Mouse (Mus musculus) forebrain, embryonic 13.5 days (tissue): ENCODE data around the gene Polr2c. TPM values are rescaled to one million over a fixed set of nuclear protein-coding genes. Genes with fewer than 3 reads are reported as not detected.
"Not testable (repeated sequence)": the region's sequence is repeated elsewhere in the genome, so short reads cannot be mapped to it uniquely, and the experiment has no call there.

Source experiments
- ATAC-seq: fragments of 200-750 bp; cut with Nextera tagmentation; 2 replicates; pipeline ENCODE4 v1.8.0; 2017
- H3K27ac ChIP-seq: fragments of 300-500 bp; sonication (generic); 2 replicates; pipeline ENCODE4 v1.5.1; 2015; ENCODE audit warnings: inconsistent platforms, mild to moderate bottlenecking, moderate library complexity
- H3K27me3 ChIP-seq: fragments of 300-500 bp; sonication (generic); 2 replicates; pipeline ENCODE4 v1.6.1; 2015; ENCODE audit warnings: mild to moderate bottlenecking, inconsistent platforms
- H3K36me3 ChIP-seq: fragments of 300-500 bp; sonication (generic); 2 replicates; pipeline ENCODE4 v1.6.1; 2015; ENCODE audit warnings: mild to moderate bottlenecking, inconsistent platforms; ENCODE audit not compliant: poor library complexity, severe bottlenecking
- H3K4me1 ChIP-seq: fragments of 300-500 bp; sonication (generic); 2 replicates; pipeline ENCODE4 v1.6.1; 2015; ENCODE audit warnings: inconsistent platforms
- H3K4me2 ChIP-seq: fragments of 300-500 bp; sonication (generic); 2 replicates; pipeline ENCODE4 v1.6.1; 2015; ENCODE audit warnings: inconsistent platforms, mild to moderate bottlenecking, moderate library complexity
- H3K4me3 ChIP-seq: fragments of 300-500 bp; sonication (generic); 2 replicates; pipeline ENCODE4 v1.5.1; 2015; ENCODE audit warnings: mild to moderate bottlenecking, inconsistent platforms
- H3K9ac ChIP-seq: fragments of 300-500 bp; sonication (generic); 2 replicates; pipeline ENCODE4 v1.6.1; 2015; ENCODE audit warnings: mild to moderate bottlenecking, inconsistent platforms
- H3K9me3 ChIP-seq: fragments of 300-500 bp; sonication (generic); replicated peaks from 2 replicates; pipeline ENCODE4 v1.6.1; 2016; ENCODE audit warnings: inconsistent platforms
- WGBS: fragments of 180-500 bp; shearing (Covaris S2); methylation state at CpG from one replicate; pipeline ENCODE4 v1.1.7; 2015; 5-methylcytosine and 5-hydroxymethylcytosine counted together
- polyA plus RNA-seq: library from polyadenylated mRNA; unstranded; fragments of >200 nt; fragmentation: Nextera tagmentation; extraction: Ambion mirVana; gene quantifications from 2 replicates; pipeline ENCODE4 v1.2.1, GENCODE M21; 2015

The Polr2c gene
- polyA plus RNA-seq, 1 experiment from 2014 or later: 170 TPM

DNA sequence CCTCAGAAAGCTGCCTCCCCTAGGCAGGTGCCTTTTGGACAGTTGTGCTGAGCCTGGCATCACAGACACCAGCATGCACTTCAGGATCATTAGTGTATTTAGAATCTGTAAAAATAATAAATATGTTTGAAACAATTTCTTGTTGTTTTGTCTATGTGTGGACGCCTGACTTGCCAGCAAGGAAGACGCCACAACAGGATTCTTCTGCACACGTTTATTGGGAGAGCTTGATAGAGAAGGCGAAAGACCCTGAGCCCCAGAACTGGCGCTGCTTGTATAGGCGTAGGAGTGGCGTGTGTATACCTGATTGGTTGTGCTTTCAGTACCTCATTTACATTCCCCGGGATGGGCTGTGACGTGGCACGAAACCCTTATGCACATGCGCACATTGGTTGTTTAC, 2.5 kb upstream of the Polr2c start:
- H3K9me3 ChIP-seq, H3K4me3 ChIP-seq, ATAC-seq, H3K27ac ChIP-seq, H3K27me3 ChIP-seq, H3K4me2 ChIP-seq, H3K9ac ChIP-seq: not testable (repeated sequence)
- WGBS: 90% methylated on average over 11 of the region's 11 CpGs
- peaks cover 54% of the 10 kb centered on the region for H3K36me3 ChIP-seq
- H3K4me1 ChIP-seq: peaks cover 17% of the 10 kb centered on the region

DNA sequence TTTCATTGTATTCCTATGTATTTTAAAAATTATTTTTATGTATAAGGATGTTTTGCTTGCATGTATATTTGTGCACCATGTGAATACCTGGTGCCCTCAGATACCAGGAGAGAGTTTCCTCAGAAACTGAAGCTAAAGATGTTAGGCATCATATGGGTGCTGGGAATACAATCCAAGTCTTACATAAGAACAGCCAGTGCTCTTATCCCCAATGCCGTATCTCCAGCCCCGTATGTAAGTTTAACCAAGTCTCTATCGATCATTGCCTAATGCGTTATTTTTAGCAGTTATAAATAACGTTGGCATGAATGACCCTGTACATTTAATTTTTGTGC, 272 bp upstream of the Polr2c start:
- Histone ChIP-seq H3K9me3 (no peaks in the 10 kb centered on the region), H3K27me3 (no peaks in the 10 kb centered on the region), H3K4me1 (peaks cover 17% of the 10 kb centered on the region), H3K36me3 (peaks cover 52% of the 10 kb centered on the region), H3K9ac (no peak overlapping the region), H3K4me3 (peak overlapping the region; percentile 97), H3K4me2 (peak overlapping the region; percentile 92; the same call in 1 of the 2 replicates), H3K27ac (no peak overlapping the region)
- 32% methylated on average over 5 of the region's 5 CpGs for WGBS
- no peak for ATAC-seq

DNA sequence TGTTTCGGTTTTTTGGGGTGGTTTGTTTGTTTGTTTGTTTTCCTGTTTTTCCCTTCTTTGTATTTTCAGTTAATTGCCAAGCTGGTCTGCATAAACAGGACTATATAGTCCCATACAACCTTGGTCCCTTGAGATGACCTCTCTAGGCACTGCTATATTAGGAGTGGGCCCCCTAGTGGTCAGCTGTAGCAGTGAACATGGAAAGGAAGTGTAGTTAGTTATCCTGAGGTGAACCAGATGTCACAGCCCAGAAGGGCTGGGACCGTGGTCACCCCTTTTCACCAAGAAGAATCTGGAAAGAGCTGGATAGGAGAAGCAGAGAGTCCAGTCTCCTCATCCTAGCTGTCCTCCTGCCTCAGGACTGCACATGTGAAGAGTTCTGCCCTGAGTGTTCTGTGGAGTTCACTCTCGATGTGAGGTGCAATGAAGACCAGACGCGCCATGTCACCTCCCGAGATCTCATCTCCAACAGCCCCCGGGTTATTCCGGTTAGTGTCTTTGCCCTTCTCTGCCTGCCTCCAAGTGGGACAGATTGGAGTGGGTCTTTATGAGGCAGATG, 4.2 kb downstream of the Polr2c start:
- ATAC-seq: no peak; the same call in 1 of the 2 replicates
- Histone ChIP-seq H3K27ac (no peak overlapping the region), H3K27me3 (no peaks in the 10 kb centered on the region), H3K4me2 (no peak overlapping the region), H3K36me3 (peaks cover 69% of the 10 kb centered on the region), H3K9ac (no peak overlapping the region), H3K4me3 (no peak overlapping the region), H3K9me3 (no peaks in the 10 kb centered on the region), H3K4me1 (peaks cover 17% of the 10 kb centered on the region)
- WGBS: 77% methylated on average over 8 of the region's 8 CpGs

DNA sequence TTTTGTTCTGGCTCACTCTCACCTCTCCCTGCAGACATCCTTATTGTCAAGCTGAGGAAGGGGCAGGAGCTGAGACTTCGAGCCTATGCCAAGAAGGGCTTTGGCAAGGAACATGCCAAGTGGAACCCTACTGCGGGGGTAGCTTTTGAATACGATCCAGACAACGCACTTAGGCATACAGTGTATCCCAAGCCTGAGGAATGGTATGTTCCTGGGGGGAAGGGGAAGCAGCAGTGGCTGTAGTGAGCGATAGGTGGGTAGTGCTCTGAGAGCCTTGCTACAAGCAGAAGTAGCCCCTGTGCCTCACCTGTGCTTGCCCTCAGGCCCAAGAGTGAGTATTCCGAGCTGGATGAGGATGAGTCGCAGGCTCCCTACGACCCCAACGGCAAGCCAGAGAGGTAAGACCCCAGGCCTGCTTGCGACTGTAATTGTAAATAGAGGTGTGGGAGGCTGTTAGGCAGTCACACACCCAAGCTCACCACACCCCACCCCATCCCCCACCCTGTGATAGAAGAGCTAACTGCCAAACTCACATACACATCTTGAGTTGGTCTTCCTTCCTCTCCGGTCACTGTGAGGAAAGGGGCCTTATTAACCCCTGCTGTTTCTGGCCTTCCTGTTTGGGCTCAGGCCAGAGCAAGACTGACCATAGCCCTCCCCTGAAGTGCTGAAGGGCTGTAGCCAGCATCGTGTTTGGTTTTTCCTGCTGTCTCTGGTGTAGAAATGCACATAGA, 5.4 kb downstream of the Polr2c start:
- ATAC-seq: no peak; the same call in 1 of the 2 replicates
- no peak overlapping the region for H3K27ac ChIP-seq
- 95% methylated on average over 12 of the region's 12 CpGs for WGBS
- no peak overlapping the region for H3K4me2 ChIP-seq
- H3K27me3 ChIP-seq: no peaks in the 10 kb centered on the region
- H3K9ac ChIP-seq: no peak overlapping the region
- no peaks in the 10 kb centered on the region for H3K9me3 ChIP-seq
- H3K4me3 ChIP-seq: no peak overlapping the region
- H3K4me1 ChIP-seq: peaks cover 18% of the 10 kb centered on the region
- H3K36me3 ChIP-seq: peaks cover 81% of the 10 kb centered on the region

DNA sequence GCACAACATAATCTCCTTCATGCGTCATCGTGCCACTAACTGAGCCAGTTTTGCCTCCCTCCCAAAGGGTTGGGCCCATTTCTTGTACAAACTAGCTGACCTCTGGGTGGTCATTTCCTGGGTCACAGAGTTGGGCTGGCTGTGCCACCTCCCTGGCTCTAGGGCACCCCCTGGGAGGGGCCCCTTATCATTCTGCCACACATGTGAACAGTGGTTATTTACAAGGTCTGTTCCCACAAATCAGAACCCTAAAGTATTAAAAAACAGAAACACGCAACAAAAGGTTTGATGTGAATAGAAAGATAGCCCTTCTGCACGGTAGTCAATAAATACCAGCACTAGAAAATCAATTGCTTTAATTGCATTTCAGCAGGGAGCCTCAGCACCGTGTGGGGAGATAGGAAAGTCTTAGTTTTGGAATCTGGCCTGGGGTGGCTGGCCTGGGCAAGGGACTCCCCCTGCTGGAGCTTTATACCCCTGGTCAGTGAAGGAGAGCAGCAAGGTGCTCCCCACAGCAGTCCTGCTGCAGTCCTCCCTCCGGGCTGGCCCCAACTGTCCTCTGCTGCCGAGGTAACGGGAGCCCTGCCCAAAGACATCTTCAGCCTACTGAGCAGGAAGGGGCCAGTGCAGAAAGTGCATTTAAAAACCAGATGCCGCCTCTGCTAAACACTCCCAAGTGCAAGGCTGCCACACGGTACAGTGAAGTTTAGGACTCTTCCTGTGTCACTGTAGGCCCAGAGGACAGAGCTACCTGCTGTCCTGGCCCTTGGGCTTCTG, 6.8 kb downstream of the Polr2c start:
- H3K9ac ChIP-seq: no peak overlapping the region
- WGBS: 76% methylated on average over 10 of the region's 10 CpGs
- no peak overlapping the region for H3K4me3 ChIP-seq
- no peak for ATAC-seq
- H3K36me3 ChIP-seq: peaks cover 88% of the 10 kb centered on the region
- H3K27ac ChIP-seq: no peak overlapping the region
- H3K9me3 ChIP-seq: no peaks in the 10 kb centered on the region
- no peak overlapping the region for H3K4me2 ChIP-seq
- peaks cover 20% of the 10 kb centered on the region for H3K4me1 ChIP-seq
- H3K27me3 ChIP-seq: no peaks in the 10 kb centered on the region

DNA sequence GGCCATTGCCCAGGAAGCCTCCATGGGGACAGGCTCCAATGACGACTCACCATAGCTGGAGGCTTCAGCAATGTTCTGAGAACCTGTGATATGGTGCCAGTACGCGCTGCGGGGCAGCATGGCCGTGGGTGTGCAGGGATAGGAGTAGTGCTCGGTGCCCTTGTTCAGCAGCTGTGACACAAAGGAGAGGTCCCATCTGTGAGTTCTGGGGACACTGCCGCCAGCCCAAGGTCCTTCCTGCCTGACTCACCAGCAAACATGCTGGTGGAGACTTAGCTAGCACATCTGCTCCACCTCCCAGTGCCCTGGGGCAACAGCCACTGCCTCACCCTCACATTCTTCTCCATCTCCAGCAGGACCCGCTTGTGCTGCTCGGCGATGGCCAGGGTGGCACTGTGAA, 8.0 kb downstream of the Polr2c start:
- Histone ChIP-seq H3K4me3 (no peak overlapping the region), H3K27ac (no peak overlapping the region), H3K4me1 (peaks cover 27% of the 10 kb centered on the region), H3K9me3 (no peaks in the 10 kb centered on the region), H3K36me3 (peaks cover 80% of the 10 kb centered on the region), H3K4me2 (no peak overlapping the region), H3K9ac (no peak overlapping the region), H3K27me3 (no peaks in the 10 kb centered on the region)
- 90% methylated on average over 10 of the region's 10 CpGs for WGBS
- no peak for ATAC-seq

DNA sequence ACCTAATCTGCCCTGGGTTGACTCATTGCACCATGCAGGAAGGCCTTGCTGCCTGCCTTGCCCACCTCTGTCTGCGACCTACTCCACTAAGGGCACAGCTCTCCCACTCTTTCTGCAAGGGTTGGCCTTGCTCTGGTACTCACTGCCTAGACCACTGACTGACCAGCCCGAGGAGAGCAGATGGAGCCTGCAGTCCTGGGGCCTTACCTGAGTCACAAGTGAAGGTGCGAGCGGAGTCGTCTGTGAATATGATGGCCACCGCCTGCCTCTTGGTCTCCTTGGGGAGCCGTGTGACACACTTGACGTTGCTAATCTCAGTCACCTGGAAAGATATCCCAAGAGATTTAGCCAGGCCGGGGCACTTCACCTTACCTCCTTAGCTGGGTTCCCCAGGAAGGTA, 9.7 kb downstream of the Polr2c start:
- Histone ChIP-seq H3K4me3 (no peak overlapping the region), H3K4me1 (peaks cover 43% of the 10 kb centered on the region), H3K4me2 (no peak overlapping the region), H3K36me3 (peaks cover 63% of the 10 kb centered on the region), H3K9ac (no peak overlapping the region), H3K9me3 (no peaks in the 10 kb centered on the region), H3K27me3 (no peaks in the 10 kb centered on the region), H3K27ac (no peak overlapping the region)
- no peak for ATAC-seq
- WGBS: 87% methylated on average over 9 of the region's 9 CpGs

DNA sequence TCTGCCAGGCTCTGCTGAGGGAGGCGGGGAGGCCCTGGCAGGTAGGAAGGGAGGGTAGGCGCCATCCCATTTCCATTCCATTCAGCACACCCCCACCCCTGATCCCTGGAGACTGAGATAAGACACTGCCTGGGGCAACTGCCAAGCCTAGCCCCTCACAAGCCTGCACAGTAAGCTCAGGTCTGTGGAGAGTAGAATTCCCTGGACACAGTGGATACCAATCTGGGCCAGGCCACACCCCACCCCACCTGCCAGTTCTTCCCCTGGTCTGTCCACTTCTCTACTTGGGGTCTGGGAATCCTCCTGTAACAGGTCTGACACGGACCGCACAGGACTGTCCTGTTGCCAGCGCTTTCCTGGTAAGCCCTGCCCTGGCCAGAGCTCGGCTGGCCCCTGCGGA, 11.9 kb downstream of the Polr2c start:
- ATAC-seq: no peak
- Histone ChIP-seq H3K36me3 (peaks cover 41% of the 10 kb centered on the region), H3K27me3 (peaks cover 2% of the 10 kb centered on the region; the same call in 1 of the 2 replicates), H3K9ac (peak overlapping the region; percentile 69), H3K4me2 (peak overlapping the region; percentile 85), H3K4me1 (peaks cover 55% of the 10 kb centered on the region), H3K27ac (no peak overlapping the region), H3K9me3 (no peaks in the 10 kb centered on the region), H3K4me3 (peak overlapping the region; percentile 57)
- WGBS: 58% methylated on average over 6 of the region's 7 CpGs

DNA sequence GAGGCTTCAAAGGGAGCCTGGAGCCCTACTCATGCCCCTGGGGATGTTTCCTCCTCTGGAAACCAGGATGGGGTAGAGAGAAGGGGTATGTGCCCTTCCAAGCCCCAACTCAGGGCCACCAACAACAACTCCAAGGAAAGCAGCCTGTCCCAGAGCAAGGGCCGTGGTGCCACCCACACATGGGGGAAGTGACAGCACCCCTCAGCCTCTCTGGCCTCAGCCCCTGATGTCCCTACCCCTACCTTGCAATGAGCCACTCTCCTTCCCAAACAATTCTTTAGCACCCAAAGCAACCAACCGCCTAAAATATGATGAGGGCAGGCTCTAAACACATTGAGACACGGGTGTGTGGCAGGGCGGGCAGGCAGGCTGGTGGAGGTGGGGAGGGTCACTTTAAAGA, 12.8 kb downstream of the Polr2c start:
- Histone ChIP-seq H3K4me3 (peak overlapping the region; percentile 57), H3K4me2 (peak overlapping the region; percentile 85), H3K9ac (peak overlapping the region; percentile 69), H3K27ac (peak overlapping the region; percentile 65; the same call in 1 of the 2 replicates), H3K27me3 (peaks cover 11% of the 10 kb centered on the region), H3K4me1 (peaks cover 63% of the 10 kb centered on the region), H3K36me3 (peaks cover 32% of the 10 kb centered on the region), H3K9me3 (no peaks in the 10 kb centered on the region)
- 9% methylated on average over 4 of the region's 4 CpGs for WGBS
- ATAC-seq: no peak

DNA sequence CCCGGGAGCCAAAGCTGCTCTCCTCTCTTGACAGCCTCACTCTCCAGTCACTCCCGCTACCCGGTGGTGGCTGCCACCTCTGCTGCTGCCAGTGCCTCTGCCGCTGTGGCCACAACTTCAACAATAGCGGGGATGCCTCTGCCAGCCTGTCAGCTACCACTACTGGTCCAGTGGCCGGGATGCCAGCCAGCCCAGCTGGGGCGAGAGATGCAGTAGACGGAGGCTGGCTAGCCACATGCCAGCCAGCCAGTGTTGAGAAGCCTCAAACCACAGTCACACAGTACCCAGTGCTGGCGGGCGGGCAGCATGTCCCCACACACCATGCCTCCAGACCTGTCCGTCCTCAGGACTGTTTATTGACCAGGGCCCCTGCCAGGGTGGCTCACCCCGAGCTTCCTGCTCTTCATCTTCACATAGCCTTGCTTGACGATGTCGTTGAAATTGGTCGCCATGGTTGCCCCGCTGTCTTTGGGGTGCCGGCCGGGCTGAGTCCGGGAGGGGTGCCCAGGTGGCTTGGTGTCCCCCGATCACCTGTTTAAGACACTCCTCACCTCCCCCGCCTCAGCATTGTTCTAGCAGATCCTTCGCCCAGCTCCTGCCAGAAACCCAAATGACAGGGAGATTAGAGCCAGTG, 13.3 kb downstream of the Polr2c start:
- WGBS: under 1% methylated on average over 19 of the region's 22 CpGs

DNA sequence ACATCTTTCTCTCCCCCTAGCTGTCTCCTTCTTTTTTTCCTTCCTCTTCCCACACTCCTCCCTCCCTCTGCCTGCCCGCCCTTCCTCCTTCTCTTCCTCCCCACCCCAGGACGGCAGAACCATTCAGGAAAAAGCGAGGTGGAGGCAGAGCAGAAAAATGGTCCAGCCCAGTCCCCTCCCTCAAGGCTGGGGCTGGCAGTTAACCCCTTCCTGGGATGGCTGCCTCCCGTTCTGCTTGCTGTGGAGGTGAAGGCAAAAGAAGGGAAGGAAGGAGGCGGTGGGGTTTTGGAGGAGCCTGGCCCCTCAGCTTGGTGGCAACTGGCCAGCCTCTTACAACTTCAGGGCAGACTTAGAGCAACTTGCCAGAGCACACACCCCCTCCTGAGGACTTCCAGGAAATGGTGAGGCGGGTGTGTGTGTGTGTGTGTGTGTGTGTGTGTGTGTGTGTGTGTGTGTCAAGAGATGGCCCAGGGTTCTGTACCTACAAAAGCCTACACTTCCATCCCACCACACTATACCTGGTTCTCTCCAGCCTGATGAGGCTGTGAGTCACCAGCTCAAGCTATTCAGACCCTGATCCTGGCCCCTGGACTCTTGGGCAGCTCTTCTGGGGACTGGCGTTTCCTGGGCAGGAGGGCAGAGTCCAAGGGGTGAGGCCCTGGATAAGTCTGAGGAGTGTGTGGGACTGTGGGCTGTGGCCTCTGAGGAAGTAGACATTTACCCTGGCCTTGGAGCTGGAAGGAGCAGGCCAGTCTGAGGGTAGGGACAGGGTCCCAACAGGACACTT, 14.1 kb downstream of the Polr2c start:
- Histone ChIP-seq H3K9me3 (no peaks in the 10 kb centered on the region), H3K9ac (peak overlapping the region; percentile 69), H3K4me1 (peaks cover 75% of the 10 kb centered on the region), H3K4me3 (peak overlapping the region; percentile 57), H3K27ac (peak overlapping the region; percentile 65), H3K4me2 (peak overlapping the region; percentile 85), H3K27me3 (peaks cover 16% of the 10 kb centered on the region), H3K36me3 (peaks cover 19% of the 10 kb centered on the region)
- 2% methylated on average over 6 of the region's 7 CpGs for WGBS
- ATAC-seq: peak; percentile 81

More for the DNA sequence above, 13.3 kb downstream of the Polr2c start:
- ATAC-seq: peak; percentile 50
- H3K9me3 ChIP-seq: no peaks in the 10 kb centered on the region
- peak overlapping the region; percentile 85 for H3K4me2 ChIP-seq
- peak overlapping the region; percentile 65 for H3K27ac ChIP-seq
- peaks cover 27% of the 10 kb centered on the region for H3K36me3 ChIP-seq
- peak overlapping the region; percentile 69 for H3K9ac ChIP-seq
- peak overlapping the region; percentile 57 for H3K4me3 ChIP-seq
- peaks cover 69% of the 10 kb centered on the region for H3K4me1 ChIP-seq
- peaks cover 16% of the 10 kb centered on the region for H3K27me3 ChIP-seq
